Mouse (Mus musculus): ENCODE measurements around the gene Notch3. TPM values are rescaled to one million over a fixed set of nuclear protein-coding genes. Genes with fewer than 3 reads are reported as not detected.
"Not testable (repeated sequence)": the region's sequence is repeated elsewhere in the genome, so short reads cannot be mapped to it uniquely, and the experiment has no call there.

The Notch3 gene
- polyA plus RNA-seq (2011; ENCODE audit: insufficient read depth, insufficient read length, low replicate concordance, missing spikeins), result 3.7 and 7.2 TPM in 2 replicates

GRCm38 (mm10) chr17:32166687-32167086 lies at the start of gene Notch3:
Notch3 (minus strand) TSS chr17:32166852.
- whole genome bisulfite sequencing, result 5% methylated on average over 37 of the region's 39 CpGs
- no peak for TF ChIP-seq CTCF (IDR thresholded peaks at IDR 0.05; ENCODE audit: control insufficient read depth, insufficient read depth, low read length)
- no peak for TF ChIP-seq POLR2A (IDR thresholded peaks at IDR 0.05; ENCODE audit: borderline replicate concordance, control insufficient read depth, low read depth, low read length)
- Histone ChIP-seq H3K27ac (ENCODE audit: control insufficient read depth, insufficient read depth, low read depth, low read length, poor library complexity) (no peak within 1 kb of the TSS), H3K4me3 (replicated peaks; ENCODE audit: control insufficient read depth, low read depth, low read length) (no peak within 1 kb of the TSS), H3K4me1 (ENCODE audit: control insufficient read depth, insufficient read depth, low read length) (peaks cover 9% of the 10 kb centered on the region)

GRCm38 (mm10) chr17:32215587-32215986 lies 48.9 kb upstream of the Notch3 start:
- not testable (repeated sequence) for H3K4me3 ChIP-seq (replicated peaks; ENCODE audit: control insufficient read depth, low read depth, low read length); H3K27ac ChIP-seq (ENCODE audit: control insufficient read depth, insufficient read depth, low read depth, low read length, poor library complexity); H3K4me1 ChIP-seq (ENCODE audit: control insufficient read depth, insufficient read depth, low read length)
- WGBS, result 79% methylated on average over 4 of the region's 4 CpGs

GRCm38 (mm10) chr17:32211554-32211953 lies 44.9 kb upstream of the Notch3 start:
- H3K4me3 ChIP-seq (replicated peaks; ENCODE audit: control insufficient read depth, low read depth, low read length); H3K27ac ChIP-seq (ENCODE audit: control insufficient read depth, insufficient read depth, low read depth, low read length, poor library complexity); H3K4me1 ChIP-seq (ENCODE audit: control insufficient read depth, insufficient read depth, low read length): not testable (repeated sequence)
- 89% methylated on average over 6 of the region's 6 CpGs for WGBS

- no peak overlapping the region for H3K4me3 ChIP-seq (replicated peaks; ENCODE audit: control insufficient read depth, low read depth, low read length)
- no peaks in the 10 kb centered on the region for H3K4me1 ChIP-seq (ENCODE audit: control insufficient read depth, insufficient read depth, low read length)
- no peak overlapping the region for H3K27ac ChIP-seq (ENCODE audit: control insufficient read depth, insufficient read depth, low read depth, low read length, poor library complexity)
- peak; percentile 71 for TF ChIP-seq CTCF (IDR thresholded peaks at IDR 0.05; ENCODE audit: control insufficient read depth, insufficient read depth, low read length)
- TF ChIP-seq POLR2A (IDR thresholded peaks at IDR 0.05; ENCODE audit: borderline replicate concordance, control insufficient read depth, low read depth, low read length), result no peak
- whole genome bisulfite sequencing, result 42% methylated on average over 3 of the region's 3 CpGs
Measured at GRCm38 (mm10) chr17:32209752-32210151, 43.1 kb upstream of the Notch3 start.

GRCm38 (mm10) chr17:32209144-32209543 lies 42.5 kb upstream of the Notch3 start:
- no peak overlapping the region for H3K27ac ChIP-seq (ENCODE audit: control insufficient read depth, insufficient read depth, low read depth, low read length, poor library complexity)
- 85% methylated on average over 6 of the region's 6 CpGs for WGBS
- H3K4me3 ChIP-seq (replicated peaks; ENCODE audit: control insufficient read depth, low read depth, low read length), result no peak overlapping the region
- TF ChIP-seq POLR2A (IDR thresholded peaks at IDR 0.05; ENCODE audit: borderline replicate concordance, control insufficient read depth, low read depth, low read length) (no peak), CTCF (IDR thresholded peaks at IDR 0.05; ENCODE audit: control insufficient read depth, insufficient read depth, low read length) (no peak)
- H3K4me1 ChIP-seq (ENCODE audit: control insufficient read depth, insufficient read depth, low read length), result no peaks in the 10 kb centered on the region

GRCm38 (mm10) chr17:32207586-32208245 lies 41.1 kb upstream of the Notch3 start:
- WGBS, result 91% methylated on average over 5 of the region's 5 CpGs
- Histone ChIP-seq H3K4me1 (ENCODE audit: control insufficient read depth, insufficient read depth, low read length) (no peaks in the 10 kb centered on the region), H3K27ac (ENCODE audit: control insufficient read depth, insufficient read depth, low read depth, low read length, poor library complexity) (no peak overlapping the region), H3K4me3 (replicated peaks; ENCODE audit: control insufficient read depth, low read depth, low read length) (no peak overlapping the region)
- TF ChIP-seq POLR2A (IDR thresholded peaks at IDR 0.05; ENCODE audit: borderline replicate concordance, control insufficient read depth, low read depth, low read length) (no peak), CTCF (IDR thresholded peaks at IDR 0.05; ENCODE audit: control insufficient read depth, insufficient read depth, low read length) (no peak)

- no peak overlapping the region for H3K27ac ChIP-seq (ENCODE audit: control insufficient read depth, insufficient read depth, low read depth, low read length, poor library complexity)
- no peak overlapping the region for H3K4me3 ChIP-seq (replicated peaks; ENCODE audit: control insufficient read depth, low read depth, low read length)
- TF ChIP-seq POLR2A (IDR thresholded peaks at IDR 0.05; ENCODE audit: borderline replicate concordance, control insufficient read depth, low read depth, low read length), result no peak
- no peaks in the 10 kb centered on the region for H3K4me1 ChIP-seq (ENCODE audit: control insufficient read depth, insufficient read depth, low read length)
- WGBS, result 89% methylated on average over 3 of the region's 3 CpGs
Measured at GRCm38 (mm10) chr17:32205345-32205744, 38.7 kb upstream of the Notch3 start.

GRCm38 (mm10) chr17:32202972-32203371 lies 36.3 kb upstream of the Notch3 start:
- WGBS, result 90% methylated on average over 3 of the region's 3 CpGs
- Histone ChIP-seq H3K4me3 (replicated peaks; ENCODE audit: control insufficient read depth, low read depth, low read length) (no peak overlapping the region), H3K27ac (ENCODE audit: control insufficient read depth, insufficient read depth, low read depth, low read length, poor library complexity) (no peak overlapping the region), H3K4me1 (ENCODE audit: control insufficient read depth, insufficient read depth, low read length) (no peaks in the 10 kb centered on the region)
- TF ChIP-seq POLR2A (IDR thresholded peaks at IDR 0.05; ENCODE audit: borderline replicate concordance, control insufficient read depth, low read depth, low read length) (no peak), CTCF (IDR thresholded peaks at IDR 0.05; ENCODE audit: control insufficient read depth, insufficient read depth, low read length) (no peak)

GRCm38 (mm10) chr17:32201086-32201485 lies 34.4 kb upstream of the Notch3 start:
- no peak overlapping the region for H3K27ac ChIP-seq (ENCODE audit: control insufficient read depth, insufficient read depth, low read depth, low read length, poor library complexity)
- WGBS, result 79% methylated on average over 5 of the region's 5 CpGs
- no peaks in the 10 kb centered on the region for H3K4me1 ChIP-seq (ENCODE audit: control insufficient read depth, insufficient read depth, low read length)
- TF ChIP-seq POLR2A (IDR thresholded peaks at IDR 0.05; ENCODE audit: borderline replicate concordance, control insufficient read depth, low read depth, low read length) (no peak), CTCF (IDR thresholded peaks at IDR 0.05; ENCODE audit: control insufficient read depth, insufficient read depth, low read length) (no peak)
- H3K4me3 ChIP-seq (replicated peaks; ENCODE audit: control insufficient read depth, low read depth, low read length), result no peak overlapping the region
